Mouse (Mus musculus): ENCODE results near the gene Iqgap1.

- TF ChIP-seq USF1 (IDR thresholded peaks at IDR 0.05; ENCODE audit: low read depth, low read length) (no peak), MYC (IDR thresholded peaks at IDR 0.05; ENCODE audit: low read depth, low read length) (no peak), UBTF (IDR thresholded peaks at IDR 0.05; ENCODE audit: borderline replicate concordance, insufficient read depth, low read depth, low read length) (no peak)
Measured at GRCm38 (mm10) chr7:80775448-80775904, 50.3 kb downstream of the Iqgap1 start.

Measured in MEL (cell line).